Mouse (Mus musculus): Measurements from ENCODE around the gene Gngt1.

DNA sequence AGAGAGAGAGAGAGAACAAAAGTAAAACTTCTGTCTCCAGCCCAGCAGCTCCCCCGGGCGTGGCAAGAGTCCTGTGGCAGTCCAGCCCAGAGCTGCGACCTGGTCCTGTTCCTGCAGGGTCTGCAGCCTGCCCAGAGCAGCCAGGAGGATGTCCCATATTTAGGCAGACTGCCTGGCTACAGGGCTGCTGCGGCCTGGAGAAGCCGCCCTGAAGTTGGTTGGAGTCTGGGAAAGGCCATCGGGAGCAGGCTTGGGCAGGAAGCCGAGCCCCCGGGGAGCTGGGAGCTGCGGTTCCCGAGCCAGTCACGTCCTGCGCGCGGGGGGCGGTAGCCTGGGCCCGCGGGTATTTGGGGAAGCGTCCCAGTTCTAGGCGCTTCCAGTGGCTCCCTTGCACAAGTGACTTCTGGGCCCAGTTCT is 10.3 kb downstream of the Gngt1 start, which contains the start of gene Gng11:
- TF ChIP-seq CTCF (IDR thresholded peaks at IDR 0.05; ENCODE audit: borderline replicate concordance, control insufficient read depth, extremely low read depth, insufficient read depth, low read length, poor library complexity) (no peak), POLR2A (IDR thresholded peaks at IDR 0.05; ENCODE audit: control insufficient read depth, extremely low read depth, insufficient read depth, low read length, poor library complexity) (no peak)
